Mouse (Mus musculus) large intestine, adult 2 months (tissue): ENCODE measurements around the gene Gm37240. TPM values are rescaled to one million over a fixed set of nuclear protein-coding genes. Genes with fewer than 3 reads are reported as not detected.

Experiments used
- DNase-seq: peaks from one replicate; pipeline ENCODE4 v3.0.0-alpha.2; 2012; ENCODE audit warnings: low read depth, low spot score
- WGBS: fragments of 180-500 bp; shearing (Covaris S2); methylation state at CpG from one replicate; pipeline ENCODE4 v1.1.7; 2018; 5-methylcytosine and 5-hydroxymethylcytosine counted together
- polyA plus RNA-seq: library from polyadenylated mRNA; depleted of rRNA; stranded (reverse); fragments of >200 nt; gene quantifications from 2 replicates; pipeline ENCODE4 v1.2.3, GENCODE M21; 2012; rRNA removed

Gm37240 gene
- polyA plus RNA-seq, 1 experiment = 3.7 TPM

GRCm38 (mm10) chr3:84449015-84449414 is 1438.3 kb downstream of the Gm37240 start:
- no peak for DNase-seq
- whole genome bisulfite sequencing = 73% methylated on average over 9 of the region's 9 CpGs

- DNase-seq = no peak
- 84% methylated on average over 5 of the region's 5 CpGs for WGBS
Measured at GRCm38 (mm10) chr3:84447803-84448202, 1439.5 kb downstream of the Gm37240 start.

Other genes starting within 250 kb of the Gm37240 start
- gene Fam160a1, start 70.2 kb downstream of the Gm37240 start, polyA plus RNA-seq = 4.5 and 9.8 TPM in 2 replicates
- 1.3 and 2.3 TPM in 2 replicates for gene Glt28d2, start within 50 bp of the Gm37240 start, polyA plus RNA-seq
- gene Sh3d19, start 83.6 kb upstream of the Gm37240 start, polyA plus RNA-seq = 24.2 and 76.6 TPM in 2 replicates
- gene Prss48, start 115.0 kb upstream of the Gm37240 start, polyA plus RNA-seq = not detected in 2 replicates